Mouse (Mus musculus) heart, postnatal 36 days (tissue): ENCODE measurements at regions not wholly inside any gene's neighbourhood (a gene's known extent, or its start where the extent isn't known, plus 50 kb on each side); places are given as distances from the start of the nearest gene placed in this dataset.

Experiments
- DNase-seq, 2 experiments: peaks; one replicate each; pipeline ENCODE4 v3.0.0; 2021 to 2022
- intact Hi-C: fragments of 180-260 bp; cut with DNase I; formaldehyde crosslinking; loops from one replicate; pipeline ENCODE4 v1.15.1; 2025

- no peak for DNase-seq
- intact Hi-C loops = no loop called here
These were observed 65.6 kb upstream of the Cxcl12 start for GRCm38 (mm10) chr6:117102693-117103092.

GRCm38 (mm10) chr6:117104047-117104446, 64.3 kb upstream of the Cxcl12 start:
- no peak for DNase-seq
- intact Hi-C loops = no loop called here

DNA sequence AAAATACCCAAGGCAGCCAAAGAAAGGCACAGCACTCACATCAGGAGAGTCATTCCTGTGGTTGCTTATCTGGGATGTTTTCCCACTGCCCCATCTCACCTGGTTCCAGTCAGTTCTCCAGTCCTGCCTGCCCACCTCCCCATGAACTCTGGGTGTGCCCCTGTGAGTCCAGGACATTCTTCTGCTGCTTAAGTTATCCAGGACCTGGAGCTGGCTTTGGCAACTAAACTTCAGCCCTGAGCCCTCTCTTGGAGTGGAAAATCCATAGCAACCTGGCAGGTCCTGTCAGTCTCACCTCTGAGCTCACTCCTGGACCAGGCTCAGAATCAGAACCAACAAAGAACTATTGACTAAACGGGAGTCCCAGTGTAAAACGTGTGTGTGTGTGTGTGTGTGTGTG, 63.9 kb upstream of the Cxcl12 start:
- DNase-seq = no peak
- intact Hi-C loops = no loop called here

- DNase-seq = peak in 1 of 2 experiments; percentile 14
- intact Hi-C loops = no loop called here
These were observed 63.1 kb upstream of the Cxcl12 start for GRCm38 (mm10) chr6:117105182-117105589.

DNA sequence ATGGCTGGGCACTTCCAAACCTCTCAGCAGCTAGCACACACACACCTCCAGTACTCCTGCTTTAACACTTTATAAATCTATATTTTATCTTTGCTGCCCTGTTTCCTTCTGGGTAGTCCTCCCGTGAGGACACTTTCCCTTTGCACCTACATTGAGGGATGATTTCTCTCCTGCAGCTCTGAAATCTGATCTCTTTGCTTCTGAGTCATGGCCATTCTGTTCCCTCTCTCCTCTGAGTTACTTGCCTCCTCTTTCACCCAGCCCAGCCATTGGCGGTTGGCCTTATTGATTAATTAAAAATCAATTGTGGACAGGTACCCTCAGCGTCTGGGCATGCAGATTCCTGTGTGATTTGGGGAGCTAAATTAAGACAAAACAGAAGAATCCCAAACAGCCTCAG, 58.0 kb upstream of the Cxcl12 start:
- no peak for DNase-seq
- intact Hi-C loops = no loop called here

DNA sequence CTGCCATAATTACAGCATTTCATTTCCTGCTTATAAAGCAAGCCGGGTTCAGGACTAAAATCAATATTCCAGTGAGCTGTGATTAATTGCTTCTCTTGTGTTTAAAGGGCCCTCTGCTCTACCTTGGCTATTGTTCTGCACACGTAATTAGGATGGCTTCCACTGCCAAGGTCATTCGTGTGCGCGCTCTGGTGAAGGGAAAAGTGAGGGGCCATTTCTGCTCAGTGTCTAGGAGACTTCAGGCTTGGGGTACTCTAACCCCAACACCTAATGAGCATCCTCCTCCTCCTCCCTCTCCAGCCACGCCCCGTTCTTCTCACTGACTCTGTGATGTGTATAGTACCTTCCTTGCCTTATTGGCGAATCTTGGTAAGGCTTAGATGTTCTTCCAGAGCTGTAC, 53.5 kb upstream of the Cxcl12 start:
- no peak for DNase-seq
- intact Hi-C loops = no loop called here

- intact Hi-C loops = no loop called here
- DNase-seq = no peak
These were observed 50.3 kb upstream of the Cxcl12 start for GRCm38 (mm10) chr6:117118081-117118480.
